Mouse (Mus musculus) CH12.LX (cell line): ENCODE measurements around the gene Cpt1b. TPM values are rescaled to one million over a fixed set of nuclear protein-coding genes. Genes with fewer than 3 reads are reported as not detected.

Experiments used
- DNase-seq: peaks from one replicate; pipeline ENCODE4 v3.0.0-alpha.2; 2013; ENCODE audit errors: extremely low read depth
- H3K27ac ChIP-seq: 2 replicates; pipeline ENCODE4 v1.5.1; 2012; ENCODE audit warnings: low read depth, mild to moderate bottlenecking, control low read depth, moderate library complexity; ENCODE audit not compliant: insufficient read depth
- H3K27me3 ChIP-seq: replicated peaks from 2 replicates; pipeline ENCODE3; 2012; ENCODE audit warnings: inconsistent platforms
- H3K36me3 ChIP-seq, 2 experiments: replicated peaks in 1 of 2; 2 replicates each; pipeline versions ENCODE3 to v1.6.1; 2012; ENCODE audit warnings: inconsistent platforms in 1 of 2, low read length in 1 of 2, mild to moderate bottlenecking in 1 of 2, mixed read lengths in 1 of 2, moderate library complexity in 1 of 2; ENCODE audit not compliant: control insufficient read depth in 1 of 2, insufficient read depth in 1 of 2
- H3K4me1 ChIP-seq, 2 experiments: 2 replicates each; pipeline ENCODE4 v1.6.1; 2012; ENCODE audit warnings: inconsistent platforms in 1 of 2, moderate library complexity in 1 of 2; ENCODE audit not compliant: insufficient read depth in 2 of 2, control insufficient read depth in 1 of 2
- H3K4me2 ChIP-seq: 2 replicates; pipeline ENCODE4 v1.6.1; 2012; ENCODE audit warnings: low read depth, mild to moderate bottlenecking, control low read depth; ENCODE audit not compliant: poor library complexity, insufficient read depth, severe bottlenecking
- H3K4me3 ChIP-seq, 3 experiments: fragments of 150-350 bp in 1 of 3; sonication (generic) in 1 of 3; replicated peaks in 1 of 3; 2 replicates each; pipeline versions ENCODE3 to v1.5.1; 2011 to 2012; ENCODE audit warnings: low read depth in 2 of 3, low read length in 2 of 3, mild to moderate bottlenecking in 2 of 3, moderate library complexity in 2 of 3, control low read depth in 1 of 3, improper control_type of control experiment in 1 of 3, inconsistent platforms in 1 of 3, mixed read lengths in 1 of 3; ENCODE audit not compliant: poor library complexity in 1 of 3
- H3K79me2 ChIP-seq: replicated peaks from 2 replicates; pipeline ENCODE4 v1.6.1; 2012; ENCODE audit warnings: mild to moderate bottlenecking, moderate library complexity; ENCODE audit not compliant: control insufficient read depth, poor library complexity, insufficient read depth, severe bottlenecking; ENCODE audit errors: extremely low read depth
- H3K9ac ChIP-seq: 2 replicates; pipeline ENCODE4 v1.6.1; 2012; ENCODE audit warnings: low read depth, mild to moderate bottlenecking, control low read depth, moderate library complexity; ENCODE audit not compliant: insufficient read depth
- H3K9me3 ChIP-seq: replicated peaks from 2 replicates; pipeline ENCODE3; 2012; ENCODE audit warnings: low read length, inconsistent platforms, mixed read lengths
- BHLHE40 ChIP-seq: IDR thresholded peaks from 2 replicates; pipeline ENCODE4 v1.6.1; 2011; ENCODE audit warnings: mild to moderate bottlenecking, low read depth, low read length, improper control_type of control experiment
- CTCF ChIP-seq, 2 experiments: IDR thresholded peaks in 1 of 2; conservative IDR thresholded peaks in 1 of 2; 2 replicates each; pipeline ENCODE4 v1.5.1; 2011 to 2012; ENCODE audit warnings: low read depth in 2 of 2, low read length in 2 of 2, improper control_type of control experiment in 1 of 2, inconsistent platforms in 1 of 2, mild to moderate bottlenecking in 1 of 2, moderate library complexity in 1 of 2
- ETS1 ChIP-seq: conservative IDR thresholded peaks from 2 replicates; pipeline ENCODE4 v1.6.1; 2012; ENCODE audit warnings: low read depth, mild to moderate bottlenecking, inconsistent platforms, low read length, improper control_type of control experiment, moderate library complexity
- HCFC1 ChIP-seq: IDR thresholded peaks from 2 replicates; pipeline ENCODE4 v1.6.1; 2012; ENCODE audit warnings: low read depth, mild to moderate bottlenecking, inconsistent platforms, low read length, improper control_type of control experiment
- IRF4 ChIP-seq: IDR thresholded peaks from 2 replicates; pipeline ENCODE4 v1.6.1; 2014; ENCODE audit warnings: low read depth, mild to moderate bottlenecking, inconsistent platforms, low read length, improper control_type of control experiment
- JUN ChIP-seq: IDR thresholded peaks from 2 replicates; pipeline ENCODE4 v1.6.1; 2011; ENCODE audit warnings: low read depth, mild to moderate bottlenecking, low read length, improper control_type of control experiment, moderate library complexity; ENCODE audit not compliant: insufficient read depth
- JUND ChIP-seq: conservative IDR thresholded peaks from 2 replicates; pipeline ENCODE4 v1.6.1; 2011; ENCODE audit warnings: low read depth, low read length, improper control_type of control experiment
- KAT2A ChIP-seq: IDR thresholded peaks from 2 replicates; pipeline ENCODE4 v1.6.1; 2012; ENCODE audit warnings: low read length, improper control_type of control experiment, inconsistent platforms; ENCODE audit not compliant: insufficient replicate concordance
- MAFK ChIP-seq: IDR thresholded peaks from 2 replicates; pipeline ENCODE4 v1.6.1; 2011; ENCODE audit warnings: low read length, improper control_type of control experiment; ENCODE audit not compliant: insufficient replicate concordance
- MAZ ChIP-seq: IDR thresholded peaks from 2 replicates; pipeline ENCODE4 v1.6.1; 2012; ENCODE audit warnings: low read depth, mild to moderate bottlenecking, inconsistent platforms, low read length, improper control_type of control experiment, moderate library complexity
- MEF2A ChIP-seq: IDR thresholded peaks from 2 replicates; pipeline ENCODE4 v1.6.1; 2014; ENCODE audit warnings: low read depth, mild to moderate bottlenecking, inconsistent platforms, low read length, improper control_type of control experiment, borderline replicate concordance
- MXI1 ChIP-seq: IDR thresholded peaks from 2 replicates; pipeline ENCODE4 v1.6.1; 2011; ENCODE audit warnings: mild to moderate bottlenecking, low read depth, low read length, improper control_type of control experiment
- MYC ChIP-seq: IDR thresholded peaks from 2 replicates; pipeline ENCODE4 v1.6.1; 2011; ENCODE audit warnings: low read depth, mild to moderate bottlenecking, improper control_type of control experiment, low read length
- NELFE ChIP-seq: IDR thresholded peaks from 2 replicates; pipeline ENCODE4 v1.6.1; 2011; ENCODE audit warnings: low read depth, low read length, improper control_type of control experiment
- RAD21 ChIP-seq: IDR thresholded peaks from 2 replicates; pipeline ENCODE4 v1.6.1; 2011; ENCODE audit warnings: low read depth, mild to moderate bottlenecking, low read length, improper control_type of control experiment, moderate library complexity
- RCOR1 ChIP-seq: conservative IDR thresholded peaks from 2 replicates; pipeline ENCODE4 v1.6.1; 2012; ENCODE audit warnings: low read depth, mild to moderate bottlenecking, inconsistent platforms, low read length, improper control_type of control experiment
- SIN3A ChIP-seq: IDR thresholded peaks from 2 replicates; pipeline ENCODE4 v1.6.1; 2012; ENCODE audit warnings: low read length, improper control_type of control experiment, inconsistent platforms
- TBP ChIP-seq: conservative IDR thresholded peaks from 2 replicates; pipeline ENCODE4 v1.6.1; 2011; ENCODE audit warnings: low read depth, low read length, improper control_type of control experiment
- TCF12 ChIP-seq: IDR thresholded peaks from 2 replicates; pipeline ENCODE4 v1.6.1; 2014; ENCODE audit warnings: low read depth, mild to moderate bottlenecking, inconsistent platforms, low read length, improper control_type of control experiment
- UBTF ChIP-seq: IDR thresholded peaks from 2 replicates; pipeline ENCODE4 v1.6.1; 2012; ENCODE audit warnings: low read depth, mild to moderate bottlenecking, inconsistent platforms, low read length, improper control_type of control experiment, moderate library complexity
- USF1 ChIP-seq: IDR thresholded peaks from 2 replicates; pipeline ENCODE4 v1.6.1; 2014; ENCODE audit warnings: low read depth, mild to moderate bottlenecking, inconsistent platforms, low read length, improper control_type of control experiment
- USF2 ChIP-seq: conservative IDR thresholded peaks from 2 replicates; pipeline ENCODE4 v1.6.1; 2011; ENCODE audit warnings: low read depth, low read length, improper control_type of control experiment
- ZKSCAN1 ChIP-seq: IDR thresholded peaks from 2 replicates; pipeline ENCODE4 v1.6.1; 2012; ENCODE audit warnings: low read depth, inconsistent platforms, low read length, improper control_type of control experiment, borderline replicate concordance
- ZMIZ1 ChIP-seq: IDR thresholded peaks from 2 replicates; pipeline ENCODE4 v1.6.1; 2012; ENCODE audit warnings: low read depth, mild to moderate bottlenecking, inconsistent platforms, low read length, improper control_type of control experiment
- ZNF384 ChIP-seq: IDR thresholded peaks from 2 replicates; pipeline ENCODE4 v1.6.1; 2012; ENCODE audit warnings: low read depth, low read length, improper control_type of control experiment, inconsistent platforms
- dilution Hi-C: fragments of 300-500 bp; cut with MboI; formaldehyde crosslinking; loops from 2 replicates; pipeline ENCODE4 v1.14.3; 2020; ENCODE audit warnings: low sequenced_read_pairs; ENCODE audit not compliant: extremely low pct_unique_long_range_greater_than_20kb, extremely low pct_ligation_motif_present
- in situ Hi-C: fragments of 300-500 bp; cut with MboI; formaldehyde crosslinking; loops from 3 replicates; pipeline ENCODE4 v1.14.3; 2019; ENCODE audit warnings: low sequenced_read_pairs, low pct_ligation_motif_present, low pct_unique_long_range_greater_than_20kb, mixed read lengths
- polyA plus RNA-seq: library from polyadenylated mRNA; unstranded; fragments of >175 nt; gene quantifications from 2 replicates; pipeline ENCODE4 v1.2.1, GENCODE M21; 2012; ENCODE audit warnings: low read depth; ENCODE audit not compliant: insufficient read length
- total RNA-seq, 2 experiments: library from RNA; depleted of rRNA; stranded (reverse); fragments of 300-350 nt in 1 of 2; fragments of >200 nt in 1 of 2; gene quantifications; 2 replicates each; pipeline ENCODE4 v1.2.3; 2012 to 2014

Cpt1b gene
- total and polyA plus RNA-seq, 3 experiments = 1.5 to 2.1 (median 2.1) TPM

- in situ Hi-C loops = no loop called here
- no peak for TF ChIP-seq USF2
- no peak for TF ChIP-seq UBTF
- no peak for TF ChIP-seq ZNF384
- no peak for TF ChIP-seq MEF2A
- no peak for TF ChIP-seq JUN
- TF ChIP-seq CTCF (conservative IDR thresholded peaks at IDR 0.05 in 1 of 2, IDR thresholded peaks at IDR 0.05 in 1 of 2; ENCODE audit: low read depth in 2 of 2, low read length in 2 of 2) = no peak
- TF ChIP-seq MAFK = no peak
- no peak for TF ChIP-seq SIN3A
- TF ChIP-seq USF1 = no peak
- TF ChIP-seq IRF4 = no peak
- no peak for TF ChIP-seq MAZ
- no peak for TF ChIP-seq TBP
- TF ChIP-seq RCOR1 = no peak
- no peak for TF ChIP-seq MXI1
- no peak for TF ChIP-seq MYC
- TF ChIP-seq HCFC1 = no peak
- TF ChIP-seq ZMIZ1 = no peak
- TF ChIP-seq NELFE = no peak
- H3K27me3 ChIP-seq = peaks cover 25% of the 10 kb centered on the region
- no peaks in the 10 kb centered on the region for H3K79me2 ChIP-seq
- no peak overlapping the region for H3K27ac ChIP-seq
- no peaks in the 10 kb centered on the region for H3K9me3 ChIP-seq
- no peaks in the 10 kb centered on the region for H3K4me1 ChIP-seq
- H3K4me3 ChIP-seq = no peak overlapping the region
- H3K36me3 ChIP-seq = no peaks in the 10 kb centered on the region
- no peak overlapping the region for H3K9ac ChIP-seq
- no peak for DNase-seq
- dilution Hi-C loops = no loop called here
- H3K4me2 ChIP-seq = no peak overlapping the region
Measured at GRCm38 (mm10) chr15:89398146-89398545, 27.5 kb downstream of the Cpt1b start.

GRCm38 (mm10) chr15:89396883-89397282 lies 28.8 kb downstream of the Cpt1b start:
- no peak for DNase-seq

More at GRCm38 (mm10) chr15:89396883-89397282, 28.8 kb downstream of the Cpt1b start:
- Histone ChIP-seq H3K9ac (no peak overlapping the region), H3K36me3 (no peaks in the 10 kb centered on the region), H3K4me2 (no peak overlapping the region), H3K27ac (no peak overlapping the region), H3K9me3 (no peaks in the 10 kb centered on the region), H3K4me1 (no peaks in the 10 kb centered on the region), H3K27me3 (peaks cover 29% of the 10 kb centered on the region), H3K4me3 (no peak overlapping the region), H3K79me2 (no peaks in the 10 kb centered on the region)
- dilution Hi-C loops = no loop called here
- TF ChIP-seq HCFC1 = no peak
- no peak for TF ChIP-seq JUND
- TF ChIP-seq TCF12 = no peak
- TF ChIP-seq BHLHE40 = no peak
- TF ChIP-seq ZKSCAN1 = no peak
- no peak for TF ChIP-seq RAD21
- no peak for TF ChIP-seq ETS1
- TF ChIP-seq KAT2A = no peak
- TF ChIP-seq IRF4 = no peak
- in situ Hi-C loops = no loop called here
